Mouse (Mus musculus): Measurements from ENCODE around the gene Fam50b.

Fam50b gene

DNA sequence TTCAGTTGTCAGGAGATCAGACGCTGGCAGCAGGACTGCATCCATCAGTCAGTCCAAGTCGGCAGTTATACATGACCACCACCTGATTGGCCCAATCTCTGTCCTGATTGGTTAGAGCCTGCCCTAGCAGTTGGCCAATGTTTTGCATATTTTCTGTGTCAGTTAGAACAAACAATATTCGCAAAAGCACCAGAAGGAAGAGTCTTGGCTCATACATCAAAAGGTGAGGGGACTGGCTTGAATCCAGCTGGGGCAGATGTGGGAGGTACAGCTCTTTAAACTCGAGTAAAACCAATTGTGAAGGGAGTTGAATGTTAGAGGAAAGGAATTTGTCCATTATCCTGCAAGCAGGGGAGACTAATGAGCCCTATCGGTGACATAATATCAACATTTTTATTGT lies at the start of gene Fam50b:
Fam50b (plus strand) TSS at position 165 of the 400 bp plus-strand sequence.
- peak; percentile 19 for DNase-seq (ENCODE audit: low spot score)

- peak; percentile 11 for DNase-seq (ENCODE audit: low spot score)
These were observed 49.5 kb upstream of the Fam50b start for GRCm38 (mm10) chr13:34685008-34685765.

- no peak for DNase-seq (ENCODE audit: low spot score)
These were observed 43.6 kb upstream of the Fam50b start for GRCm38 (mm10) chr13:34691049-34691448.

GRCm38 (mm10) chr13:34693111-34693510 lies 41.5 kb upstream of the Fam50b start:
- DNase-seq (ENCODE audit: low spot score) = no peak

DNA sequence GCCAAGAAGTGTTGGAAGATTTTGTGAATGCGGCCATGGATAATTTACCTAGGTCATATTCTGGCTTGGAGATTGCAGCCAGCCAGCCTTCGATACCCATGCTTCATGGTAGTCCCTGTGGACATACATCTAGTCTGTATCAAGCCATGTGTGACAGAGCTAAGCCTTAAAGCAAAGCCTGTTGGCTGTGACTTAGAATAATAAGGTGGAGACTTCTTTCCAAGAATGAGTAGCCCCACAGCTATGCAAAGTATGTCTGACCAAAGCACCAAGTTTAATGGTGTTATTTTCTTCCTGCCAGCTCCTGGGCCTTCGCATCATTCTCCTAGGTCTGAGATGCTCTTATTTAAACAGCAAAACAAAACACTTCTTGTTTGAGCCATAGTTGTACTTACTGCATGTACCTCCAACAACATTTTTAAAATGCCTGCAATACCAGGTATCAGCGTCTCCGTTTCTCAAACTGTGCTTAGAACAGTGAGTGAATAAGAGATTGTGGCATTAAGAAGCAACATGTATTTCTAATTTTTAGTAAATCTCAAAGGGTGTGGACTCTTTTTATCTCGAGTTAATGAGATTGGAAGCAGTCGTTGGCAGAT lies 37.8 kb upstream of the Fam50b start:
- no peak for DNase-seq (ENCODE audit: low spot score)

DNA sequence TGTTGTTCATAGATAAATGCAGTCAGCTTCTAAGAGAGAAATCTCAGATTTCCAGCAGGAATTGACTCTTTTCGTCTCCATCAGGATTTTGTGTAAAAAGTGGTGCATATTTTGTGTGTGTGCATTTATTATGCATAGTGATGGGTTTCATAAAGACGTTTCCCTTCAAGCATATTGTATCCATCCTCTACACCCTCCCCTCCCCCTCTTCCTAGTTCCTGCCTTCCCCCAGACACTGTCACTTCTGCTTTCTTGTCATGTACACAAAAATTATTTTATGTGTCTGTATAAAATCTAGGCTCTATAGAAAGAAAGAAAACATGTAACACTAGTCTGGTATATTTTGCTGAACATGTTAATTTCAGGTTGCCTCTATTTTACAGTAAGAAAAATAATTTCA lies 34.6 kb upstream of the Fam50b start:
- DNase-seq (ENCODE audit: low spot score) = no peak

- no peak for DNase-seq (ENCODE audit: low spot score)
These were observed 34.0 kb upstream of the Fam50b start for GRCm38 (mm10) chr13:34700630-34701029.

DNA sequence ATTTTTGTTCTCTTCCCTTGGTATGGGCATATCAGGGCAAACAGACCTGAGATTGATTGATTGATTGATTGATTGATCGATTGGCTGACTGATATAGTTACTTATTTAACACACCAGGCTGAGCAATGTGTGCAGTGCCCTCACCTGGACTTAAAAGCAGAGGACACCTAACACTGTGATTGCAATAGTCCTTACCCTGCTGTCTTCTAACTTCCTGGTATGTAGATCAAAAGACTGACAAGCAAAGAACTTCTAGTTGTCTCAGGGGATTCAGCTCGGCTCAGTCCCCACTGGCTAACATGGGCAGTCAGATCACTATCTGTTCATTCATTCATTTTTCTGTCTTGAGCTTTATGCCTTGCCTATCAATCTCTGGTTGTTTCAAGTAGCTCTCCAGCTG lies 31.3 kb upstream of the Fam50b start:
- no peak for DNase-seq (ENCODE audit: low spot score)

- DNase-seq (ENCODE audit: low spot score) = no peak
These were observed 30.9 kb upstream of the Fam50b start for GRCm38 (mm10) chr13:34703795-34704194.

GRCm38 (mm10) chr13:34704835-34705234 lies 29.8 kb upstream of the Fam50b start:
- no peak for DNase-seq (ENCODE audit: low spot score)

DNA sequence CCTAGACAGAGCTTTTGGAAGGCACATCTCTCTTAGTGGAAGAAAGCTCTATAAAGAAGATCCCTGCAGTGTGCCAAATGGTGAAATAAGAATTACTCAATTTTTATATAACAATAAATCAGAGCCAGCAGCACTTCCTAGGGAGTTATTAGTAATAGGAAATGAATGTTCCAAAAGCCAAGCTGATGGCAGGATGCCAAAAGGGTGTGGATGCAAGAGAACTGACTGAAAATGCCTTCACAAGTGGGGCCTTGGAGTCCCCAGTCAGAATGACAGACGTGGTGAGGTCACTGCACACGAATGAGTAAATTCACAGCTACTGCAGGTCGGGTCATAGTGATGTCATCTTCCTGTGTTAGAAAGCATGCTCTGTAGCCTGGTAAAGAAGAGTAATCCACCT lies 25.7 kb upstream of the Fam50b start:
- peak; percentile 30 for DNase-seq (ENCODE audit: low spot score)

- DNase-seq (ENCODE audit: low spot score) = no peak
These were observed 25.1 kb upstream of the Fam50b start for GRCm38 (mm10) chr13:34709566-34709965.

DNA sequence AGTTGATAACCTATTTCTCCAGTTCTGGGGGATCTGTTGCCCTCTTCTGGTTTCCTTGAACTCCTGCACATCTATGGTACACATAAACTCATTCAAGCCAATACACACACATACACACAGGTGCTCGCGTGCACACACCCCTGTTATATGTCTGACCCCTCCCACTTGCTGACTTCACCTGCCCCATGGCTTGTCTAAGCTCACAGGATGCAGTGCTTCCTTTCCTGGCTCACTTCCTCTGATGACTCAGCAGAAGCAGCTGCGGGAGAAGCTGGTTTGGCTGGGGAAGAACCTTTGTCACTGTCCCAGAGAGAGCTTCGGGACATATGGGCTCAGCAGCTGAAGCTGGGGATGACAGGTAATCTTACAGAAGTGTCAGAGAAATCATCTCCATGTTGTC lies 23.2 kb upstream of the Fam50b start:
- no peak for DNase-seq (ENCODE audit: low spot score)

GRCm38 (mm10) chr13:34712881-34713280 lies 21.8 kb upstream of the Fam50b start:
- no peak for DNase-seq (ENCODE audit: low spot score)

- DNase-seq (ENCODE audit: low spot score) = no peak
These were observed 19.2 kb upstream of the Fam50b start for GRCm38 (mm10) chr13:34715437-34715838.

GRCm38 (mm10) chr13:34724831-34725592 lies 9.6 kb upstream of the Fam50b start:
- DNase-seq (ENCODE audit: low spot score) = no peak

DNA sequence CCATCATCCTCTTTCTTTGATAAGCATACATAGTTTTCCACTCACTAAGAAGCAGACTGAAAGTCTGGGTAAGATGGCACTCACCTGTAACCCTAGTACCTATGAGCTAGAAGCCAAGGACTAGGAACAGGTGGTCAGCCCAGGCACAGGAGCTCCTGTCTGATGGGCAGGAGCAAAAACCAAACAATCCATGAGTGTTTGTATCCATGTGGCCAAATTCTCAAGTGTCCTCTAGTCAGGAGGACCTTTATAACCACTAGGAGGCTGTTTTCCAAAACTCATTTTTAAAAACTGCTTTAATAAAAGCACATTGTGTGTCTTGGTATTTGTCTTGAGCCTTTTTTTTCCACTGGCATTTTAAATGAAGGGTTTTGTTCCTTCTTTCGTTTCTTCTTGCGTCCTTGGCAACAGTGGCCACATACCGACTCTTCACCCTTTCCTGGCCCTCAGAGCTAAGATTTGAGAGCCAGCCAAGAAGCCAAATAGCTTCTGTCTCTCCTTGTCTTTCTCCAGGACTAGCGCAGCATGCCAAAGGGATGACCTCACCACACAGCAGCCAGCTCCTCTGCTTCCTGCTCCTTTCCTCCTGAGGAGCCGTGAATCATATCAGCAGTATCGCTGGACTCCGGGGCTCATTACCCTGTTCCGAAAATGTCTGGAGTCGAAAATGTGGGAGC lies 8.7 kb upstream of the Fam50b start:
- DNase-seq (ENCODE audit: low spot score) = peak; percentile 57

- no peak for DNase-seq (ENCODE audit: low spot score)
These were observed 8.2 kb upstream of the Fam50b start for GRCm38 (mm10) chr13:34726477-34726805.

DNA sequence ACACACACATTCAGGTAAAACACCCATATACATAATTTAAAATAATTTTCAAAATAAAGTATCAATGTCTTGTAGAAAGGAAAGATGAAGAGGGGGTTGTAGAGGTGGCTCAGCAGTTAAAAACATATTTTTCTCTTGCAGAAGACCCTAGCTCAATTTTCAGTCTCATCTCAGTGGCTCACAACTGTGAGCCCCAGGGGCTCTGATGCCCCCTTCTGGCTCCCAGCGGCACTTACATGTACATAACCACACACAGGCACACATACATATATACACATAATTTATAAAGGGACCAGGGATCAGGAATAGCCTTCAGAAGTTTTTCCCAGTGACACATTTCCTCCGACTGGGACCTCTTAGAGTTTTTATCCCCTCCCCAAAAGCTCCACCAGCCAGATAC lies 7.6 kb upstream of the Fam50b start:
- no peak for DNase-seq (ENCODE audit: low spot score)

DNA sequence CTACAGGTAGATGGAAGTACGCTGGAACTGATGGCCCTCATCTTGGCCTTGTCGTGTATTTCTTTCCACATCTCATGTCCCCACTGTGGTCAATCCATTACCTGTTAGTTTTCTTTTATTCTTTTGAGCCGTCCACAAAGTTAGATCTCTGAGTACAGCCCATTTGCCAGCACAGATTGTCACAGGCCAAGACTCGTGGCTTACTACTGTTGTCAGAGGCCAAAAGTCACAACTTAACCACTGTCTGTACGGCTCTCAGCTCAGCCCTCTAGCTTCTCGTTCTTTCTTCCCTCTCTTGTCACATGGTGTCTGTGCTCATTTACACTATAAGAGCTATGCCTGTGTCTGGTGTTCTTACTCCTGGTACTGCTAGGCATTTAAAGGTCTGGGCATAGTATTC lies 3.1 kb upstream of the Fam50b start:
- DNase-seq (ENCODE audit: low spot score) = no peak

- DNase-seq (ENCODE audit: low spot score) = no peak
These were observed 870 bp upstream of the Fam50b start for GRCm38 (mm10) chr13:34733780-34734179.

- no peak for DNase-seq (ENCODE audit: low spot score)
These were observed 3.5 kb downstream of the Fam50b start for GRCm38 (mm10) chr13:34737968-34738698.
